Mouse (Mus musculus) left cerebral cortex, postnatal 25 days (tissue): ENCODE results near the gene Tmem121. TPM values are rescaled to one million over a fixed set of nuclear protein-coding genes. Genes with fewer than 3 reads are reported as not detected.
"Not testable (repeated sequence)": the region's sequence is repeated elsewhere in the genome, so short reads cannot be mapped to it uniquely, and the experiment has no call there.

ENCODE experiments used
- DNase-seq, 2 experiments: peaks; one replicate each; pipeline ENCODE4 v3.0.0; 2022; ENCODE audit warnings: low spot score in 2 of 2, mixed read lengths in 1 of 2
- intact Hi-C: fragments of 180-260 bp; cut with DNase I; formaldehyde crosslinking; loops from one replicate; pipeline ENCODE4 v1.15.1; 2025
- total RNA-seq, 2 experiments: library from RNA; stranded (reverse); gene quantifications; 2 replicates each; pipeline ENCODE4 v1.2.3; 2021

Tmem121 gene
- total RNA-seq, 2 experiments from 2014 or later: 26.3 to 29.6 TPM

GRCm38 (mm10) chr12:113214072-113214808 lies 28.5 kb downstream of the Tmem121 start:
- intact Hi-C loops: no loop called here
- no peak for DNase-seq

DNA sequence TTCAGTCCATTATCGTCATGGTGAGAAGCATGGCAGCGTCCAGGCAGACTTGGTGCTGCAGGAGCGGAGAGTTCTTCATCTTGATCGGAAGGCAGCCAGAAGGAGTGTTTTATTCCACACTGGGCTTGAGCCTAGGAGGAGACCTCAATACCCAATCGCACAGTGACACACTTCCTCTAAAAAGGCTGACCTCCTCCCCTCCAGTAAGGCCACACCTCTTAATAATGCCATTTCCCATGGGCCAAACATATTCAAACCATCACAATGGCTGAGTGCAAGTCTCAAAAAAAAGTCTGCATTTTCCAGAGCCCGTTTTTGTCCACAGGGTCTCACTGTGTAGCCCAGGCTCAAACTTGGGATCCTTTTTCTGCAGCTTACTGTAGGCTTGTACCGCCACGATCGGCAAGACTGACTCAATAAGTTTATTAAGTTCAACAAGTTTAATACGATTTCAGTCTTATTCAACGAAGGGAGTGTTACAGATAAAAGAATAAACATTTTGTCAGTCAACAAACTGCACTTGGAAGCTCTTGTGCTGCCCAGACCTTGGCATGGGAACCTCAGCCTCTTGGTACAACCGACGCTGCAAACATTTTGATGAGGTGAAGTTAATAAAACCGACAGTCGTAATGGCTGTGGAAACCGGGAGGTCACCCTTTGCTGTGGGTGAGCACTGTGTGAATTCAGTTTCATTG lies 29.4 kb downstream of the Tmem121 start:
- DNase-seq: no peak
- intact Hi-C loops: loop anchor here (5.0 kb wide), 1 partner anchor 767 kb away; no protein-coding TSS in a partner anchor

DNA sequence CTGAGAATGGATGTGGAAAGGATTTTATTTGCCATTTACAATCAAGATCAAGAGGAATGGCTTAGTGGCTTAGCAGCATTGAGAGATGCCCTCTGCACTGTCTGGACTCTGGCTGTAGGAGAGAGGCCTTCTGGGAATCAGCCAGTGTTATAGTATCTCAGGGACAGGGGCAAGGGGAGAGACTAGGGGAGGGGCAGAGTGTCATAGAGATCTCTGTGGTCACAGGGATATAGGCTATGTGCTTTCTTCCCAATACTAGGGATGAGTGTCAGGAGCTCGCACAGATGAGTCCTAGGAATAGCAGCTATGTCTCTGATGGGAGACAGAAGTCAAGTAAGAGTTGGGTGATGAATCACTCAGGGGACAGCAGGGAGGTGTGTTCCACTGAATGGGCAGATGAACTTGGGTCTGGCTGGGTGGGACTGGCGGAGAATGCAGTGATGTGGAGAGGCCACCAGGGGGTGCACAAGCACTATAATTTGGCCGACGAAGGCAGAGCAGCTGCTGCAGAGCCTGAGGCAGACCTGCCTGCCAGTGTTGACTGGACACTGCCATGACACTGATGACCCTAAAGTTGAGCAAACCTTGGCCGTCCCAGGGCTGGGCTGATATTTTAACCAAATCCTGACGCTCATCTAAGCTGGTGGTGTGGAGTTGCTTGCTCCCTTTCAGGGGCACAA lies 30.1 kb downstream of the Tmem121 start:
- intact Hi-C loops: loop anchor here (5.0 kb wide), 1 partner anchor 766 kb away; no protein-coding TSS in a partner anchor
- DNase-seq: peak; percentile 58 to 59

DNA sequence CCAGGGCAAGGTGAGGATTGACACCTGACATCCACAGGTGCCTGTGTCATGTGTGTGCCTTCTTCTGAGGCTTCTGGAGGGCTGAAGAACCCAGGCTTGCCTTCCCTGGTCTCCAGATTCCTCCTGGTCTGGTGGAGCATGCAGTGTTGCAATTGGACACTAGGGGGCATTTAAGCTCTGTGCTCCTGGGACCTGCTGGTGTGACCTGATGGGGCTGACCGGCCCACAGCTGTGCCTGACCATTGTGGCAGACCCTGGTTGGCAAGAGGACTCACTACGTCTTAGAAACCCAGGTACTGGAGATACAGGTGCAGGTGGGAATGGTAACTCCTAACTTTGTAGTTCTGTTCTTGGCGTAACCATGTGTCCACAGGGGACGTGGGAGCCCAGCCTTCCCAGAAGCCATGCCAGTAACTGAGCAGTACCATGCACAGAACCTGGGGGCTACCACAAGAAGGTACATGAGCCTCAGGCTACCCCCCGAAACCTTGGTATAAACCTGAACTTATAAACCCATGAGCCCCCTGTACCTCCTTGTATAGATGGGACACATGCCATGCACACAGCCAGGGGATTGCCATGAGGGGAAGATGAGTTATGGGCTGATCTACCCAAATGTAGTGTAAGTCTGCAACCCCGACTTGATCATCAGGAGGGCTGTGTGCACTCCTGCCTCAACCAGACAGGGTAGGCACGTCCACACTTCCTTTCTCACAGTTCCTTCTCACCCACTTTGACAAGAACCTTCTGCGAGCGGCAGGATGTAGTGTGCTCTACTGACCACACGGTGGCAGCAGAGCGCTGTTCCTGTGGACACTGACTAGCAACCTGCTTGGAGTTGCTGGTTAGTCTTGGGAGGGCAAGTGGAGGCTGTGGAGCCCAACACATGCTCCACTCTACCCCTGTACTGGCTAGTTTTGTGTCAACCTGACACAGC lies 31.8 kb downstream of the Tmem121 start:
- peak; percentile 72 to 75 for DNase-seq
- intact Hi-C loops: loop anchor here (5.0 kb wide), 1 partner anchor 765 kb away; no protein-coding TSS in a partner anchor

GRCm38 (mm10) chr12:113219867-113220266 lies 34.1 kb downstream of the Tmem121 start:
- intact Hi-C loops: loop anchor here (5.0 to 10.0 kb wide), 7 partner anchors 105 to 825 kb away; partner anchors contain the start of gene Adam6b
- no peak for DNase-seq

DNA sequence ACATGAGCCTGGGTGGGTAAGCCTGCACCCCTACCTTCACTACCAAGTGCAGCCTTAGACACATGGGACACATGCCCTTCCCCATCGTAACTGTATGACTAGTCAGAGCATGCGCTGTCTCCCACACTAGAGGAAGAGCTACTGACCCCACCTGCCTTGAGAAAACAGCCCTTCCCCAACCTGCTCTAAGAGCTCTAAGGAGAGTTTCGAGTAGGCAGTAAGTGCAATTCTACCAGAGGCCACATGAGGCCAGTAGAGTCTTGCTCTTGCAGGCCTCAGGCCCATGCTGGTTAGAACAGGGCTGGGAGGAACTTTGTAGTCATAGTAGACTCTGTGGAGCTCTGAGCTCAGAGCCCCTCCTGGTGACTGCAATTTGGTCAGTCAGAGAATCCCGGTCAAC lies 34.7 kb downstream of the Tmem121 start:
- intact Hi-C loops: loop anchor here (5.0 to 10.0 kb wide), 6 partner anchors 104 to 824 kb away; partner anchors contain the start of gene Adam6b
- DNase-seq: peak; percentile 72 to 78

- no peak for DNase-seq
- intact Hi-C loops: loop anchor here (5.0 to 10.0 kb wide), 6 partner anchors 104 to 824 kb away; partner anchors contain the start of gene Adam6b
Measured at GRCm38 (mm10) chr12:113221289-113221688, 35.6 kb downstream of the Tmem121 start.

DNA sequence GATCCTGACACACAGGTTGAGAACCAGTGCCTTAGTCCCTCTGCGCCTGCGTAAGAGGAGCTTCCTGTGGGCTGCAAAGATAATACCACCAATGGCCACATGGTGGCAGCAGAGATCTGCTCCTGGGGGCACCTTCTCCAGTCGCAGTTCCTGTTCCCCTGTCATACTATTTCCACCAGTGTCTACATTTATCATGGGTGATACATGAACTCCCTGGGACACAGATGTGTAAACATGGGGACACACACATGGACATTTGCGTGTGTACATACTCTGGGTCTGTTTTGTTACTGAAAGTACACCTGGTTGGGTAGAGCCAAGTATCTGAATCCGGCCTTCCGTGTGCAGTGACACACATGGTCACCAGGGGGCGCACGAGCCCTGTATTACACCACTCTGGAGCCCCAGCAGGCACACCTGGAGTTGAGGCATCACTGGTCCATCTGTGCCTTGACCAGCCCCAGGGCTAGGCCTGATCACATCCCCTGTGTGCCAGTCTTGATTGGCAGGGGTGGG lies 36.4 kb downstream of the Tmem121 start:
- intact Hi-C loops: loop anchor here (5.0 to 10.0 kb wide), 6 partner anchors 103 to 823 kb away; partner anchors contain the start of gene Adam6b
- peak; percentile 83 to 90 for DNase-seq

- intact Hi-C loops: loop anchor here (5.0 to 10.0 kb wide), 6 partner anchors 102 to 822 kb away; partner anchors contain the start of gene Adam6b
- DNase-seq: peak; percentile 39 to 61
Measured at GRCm38 (mm10) chr12:113222748-113223147, 37.0 kb downstream of the Tmem121 start.

DNA sequence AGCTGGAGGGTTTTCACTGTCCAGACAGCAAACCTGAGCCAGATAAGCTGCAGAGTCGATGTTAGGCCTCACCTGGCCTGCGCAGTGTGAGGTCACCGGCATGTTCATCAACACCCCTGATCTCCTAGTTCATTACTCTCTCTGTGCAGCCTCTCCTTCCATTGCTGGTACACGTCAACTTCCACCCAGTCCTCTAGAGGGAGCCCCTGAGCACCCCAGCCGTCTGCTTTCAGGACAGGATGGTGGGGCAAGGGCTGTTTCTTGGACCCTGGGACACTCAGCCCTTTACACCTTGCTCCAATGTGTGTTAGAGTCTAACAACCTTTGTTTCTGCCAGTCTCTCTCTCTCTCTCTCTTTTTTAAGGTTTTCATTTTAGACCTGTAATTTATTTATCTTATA lies 38.5 kb downstream of the Tmem121 start:
- intact Hi-C loops: loop anchor here (5.0 to 10.0 kb wide), 6 partner anchors 101 to 821 kb away; partner anchors contain the start of gene Adam6b
- no peak for DNase-seq

- intact Hi-C loops: loop anchor here (5.0 to 10.0 kb wide), 6 partner anchors 100 to 820 kb away; partner anchors contain the start of gene Adam6b
- no peak for DNase-seq
Measured at GRCm38 (mm10) chr12:113224687-113225091, 39.0 kb downstream of the Tmem121 start.

- intact Hi-C loops: loop anchor here (10.0 kb wide), 3 partner anchors 97 to 817 kb away; no protein-coding TSS in a partner anchor
Measured at GRCm38 (mm10) chr12:113227970-113228593, 42.4 kb downstream of the Tmem121 start.

GRCm38 (mm10) chr12:113230741-113231140 lies 45.0 kb downstream of the Tmem121 start:
- intact Hi-C loops: no loop called here

More at GRCm38 (mm10) chr12:113227970-113228593, 42.4 kb downstream of the Tmem121 start:
- DNase-seq: no peak

DNA sequence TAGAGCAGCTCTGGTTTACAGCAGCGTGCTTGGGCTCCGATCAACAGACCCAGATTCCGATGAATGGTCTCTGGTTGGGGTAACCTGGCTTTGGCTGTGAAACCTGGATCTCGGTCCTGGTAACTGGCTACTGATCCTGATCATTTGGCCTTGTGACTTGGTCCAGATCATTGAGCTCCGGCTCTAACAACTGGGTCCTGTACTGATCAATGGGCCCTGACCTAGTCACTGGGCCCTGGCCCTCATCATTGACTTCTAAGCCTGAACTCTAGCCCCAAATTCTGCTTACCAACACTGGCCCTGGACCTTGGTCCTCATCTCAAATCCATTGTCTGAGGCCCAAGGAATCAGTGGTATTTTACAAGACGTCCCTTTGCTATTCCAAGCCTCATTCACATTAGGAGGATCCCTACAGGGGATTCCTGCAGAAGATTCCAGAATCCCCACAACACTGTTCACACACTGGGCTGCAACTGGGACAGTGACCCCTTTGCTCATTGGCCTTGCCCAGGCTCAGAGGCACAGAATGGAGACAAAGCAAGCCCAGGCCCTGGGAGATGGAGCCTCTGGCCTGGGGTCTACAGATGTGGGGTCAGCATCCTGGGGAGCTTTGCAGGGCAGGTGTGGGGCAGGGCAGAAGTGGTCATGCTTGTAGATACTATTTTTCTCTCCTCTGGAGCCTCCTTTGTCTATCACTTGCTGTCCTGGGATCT lies 46.0 kb downstream of the Tmem121 start:
- DNase-seq, intact Hi-C loops: not testable (repeated sequence)

More at GRCm38 (mm10) chr12:113230741-113231140, 45.0 kb downstream of the Tmem121 start:
- no peak for DNase-seq

GRCm38 (mm10) chr12:113232264-113232750 lies 46.6 kb downstream of the Tmem121 start:
- intact Hi-C loops, DNase-seq: not testable (repeated sequence)
